Comparison of ENCODE assay signal across 15 mouse cellular contexts in the genomic region with DNA sequence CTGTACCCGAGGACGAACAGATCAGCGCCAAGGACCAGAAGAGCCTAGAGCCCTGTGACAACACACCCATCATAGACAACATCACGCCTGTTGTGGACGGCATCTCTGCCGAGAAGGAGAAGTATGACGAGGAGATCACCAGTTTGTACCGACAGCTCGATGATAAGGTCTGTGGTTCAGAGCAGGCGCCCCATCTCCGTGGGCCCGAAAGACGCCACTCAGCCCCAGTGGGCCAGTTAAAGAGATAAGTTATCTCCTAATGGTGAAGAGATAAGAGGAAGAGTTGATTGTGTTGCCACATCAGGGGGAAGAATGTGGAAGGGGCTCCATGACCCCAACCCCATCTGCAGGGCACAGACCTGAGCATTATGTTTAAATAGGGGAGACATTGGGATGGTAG.
A peak's percentile ranks its signal among the peaks of the same experiment; 100 is the strongest.
DNase-seq lines count a peak whose midpoint lies in the region; ATAC-seq and TF ChIP-seq lines count a peak whose summit lies in the region.
"Had no signal": no experiment of that assay in that cellular context is flagged by ENCODE, and none has a peak within 500 bp of the region (broad histone marks: within the 10 kb centered on the region; RNA-seq: fewer than 3 reads in every experiment).

No protein-coding gene starts in this region.

- 85% methylated on average over 13 of the region's 13 CpGs for WGBS in forebrain, embryonic 10.5 days
- 70% methylated on average over 13 of the region's 13 CpGs for WGBS in forebrain, postnatal 0 days
- WGBS in kidney, embryonic 15.5 days: 87% methylated on average over 13 of the region's 13 CpGs
- 78% methylated on average over 13 of the region's 13 CpGs for WGBS in hindbrain, embryonic 14.5 days
- WGBS in neural tube, embryonic 13.5 days: 72% methylated on average over 13 of the region's 13 CpGs

- no peak overlapping the region for H3K4me2 ChIP-seq in forebrain, postnatal 0 days (ENCODE audit: low read depth)
- no peak overlapping the region for H3K4me2 ChIP-seq in kidney, embryonic 15.5 days
- H3K4me2 ChIP-seq in hindbrain, embryonic 14.5 days (replicated peaks): no peak overlapping the region
- no peak overlapping the region for H3K4me2 ChIP-seq in neural tube, embryonic 13.5 days
- H3K4me2 ChIP-seq: embryonic facial prominence, embryonic 15.5 days; liver, embryonic 13.5 days had no signal

- H3K9ac ChIP-seq in forebrain, postnatal 0 days: no peak overlapping the region
- H3K9ac ChIP-seq in kidney, embryonic 15.5 days: no peak overlapping the region
- H3K9ac ChIP-seq in hindbrain, embryonic 14.5 days: no peak overlapping the region
- H3K9ac ChIP-seq in neural tube, embryonic 13.5 days: no peak overlapping the region
- H3K9ac ChIP-seq: embryonic facial prominence, embryonic 15.5 days; liver, embryonic 13.5 days had no signal

- peak overlapping the region; percentile 83 for H3K27ac ChIP-seq in forebrain, embryonic 10.5 days
- no peak overlapping the region for H3K27ac ChIP-seq in forebrain, postnatal 0 days (ENCODE audit: low read depth, low read length)
- H3K27ac ChIP-seq in kidney, embryonic 15.5 days: peak overlapping the region; percentile 70; the same call in 1 of the 2 replicates
- peak overlapping the region; percentile 85 for H3K27ac ChIP-seq in hindbrain, embryonic 14.5 days
- peak overlapping the region; percentile 18; the same call in 1 of the 2 replicates for H3K27ac ChIP-seq in neural tube, embryonic 13.5 days (replicated peaks)
- H3K27ac ChIP-seq: embryonic facial prominence, embryonic 15.5 days; liver, embryonic 13.5 days had no signal

- DNase-seq in forebrain, embryonic 10.5 days (ENCODE audit: extremely low spot score, low spot score): no peak
- no peak for DNase-seq in forebrain, postnatal 0 days
- DNase-seq in kidney, adult 18-20 months: no peak
- no peak for DNase-seq in hindbrain, embryonic 14.5 days (ENCODE audit: low spot score)
- DNase-seq in layer of hippocampus, adult 18-20 months (ENCODE audit: low spot score in 2 of 2): no peak
- DNase-seq: kidney, postnatal 10 days; left cerebral cortex, postnatal 4 days; liver, embryonic 13.5 days; lung, postnatal 10 days; thymus, adult 2 months had no signal

- TF ChIP-seq CTCF in forebrain, postnatal 0 days (IDR thresholded peaks at IDR 0.05; ENCODE audit: low read depth): no peak

- H3K9me3 ChIP-seq in forebrain, embryonic 10.5 days: no peaks in the 10 kb centered on the region
- no peaks in the 10 kb centered on the region for H3K9me3 ChIP-seq in forebrain, postnatal 0 days (ENCODE audit: low read length)
- no peaks in the 10 kb centered on the region for H3K9me3 ChIP-seq in kidney, embryonic 15.5 days (replicated peaks)
- H3K9me3 ChIP-seq in hindbrain, embryonic 14.5 days (ENCODE audit: control insufficient read depth, low read length): no peaks in the 10 kb centered on the region
- no peaks in the 10 kb centered on the region for H3K9me3 ChIP-seq in neural tube, embryonic 13.5 days
- H3K9me3 ChIP-seq: embryonic facial prominence, embryonic 15.5 days; liver, embryonic 13.5 days had no signal

- H3K4me3 ChIP-seq in forebrain, embryonic 10.5 days: no peak overlapping the region
- H3K4me3 ChIP-seq in forebrain, postnatal 0 days (ENCODE audit: low read depth, low read length): no peak overlapping the region
- H3K4me3 ChIP-seq in kidney, embryonic 15.5 days (replicated peaks): no peak overlapping the region
- H3K4me3 ChIP-seq in hindbrain, embryonic 14.5 days (replicated peaks; ENCODE audit: low read length): no peak overlapping the region
- no peak overlapping the region for H3K4me3 ChIP-seq in neural tube, embryonic 13.5 days
- H3K4me3 ChIP-seq: embryonic facial prominence, embryonic 15.5 days; liver, embryonic 13.5 days had no signal

- no peak for ATAC-seq in forebrain, postnatal 0 days
- ATAC-seq in kidney, embryonic 15.5 days (replicated peaks; ENCODE audit: low FRiP score): no peak
- no peak for ATAC-seq in hindbrain, embryonic 14.5 days (ENCODE audit: low FRiP score)
- no peak for ATAC-seq in neural tube, embryonic 13.5 days (ENCODE audit: low read depth)
- no peak for ATAC-seq in erythroblast, adult 5-6 weeks (replicated peaks; ENCODE audit: low FRiP score, poor library complexity, severe bottlenecking)
- ATAC-seq: Patski had no signal

- peaks cover 38% of the 10 kb centered on the region for H3K36me3 ChIP-seq in forebrain, embryonic 10.5 days (replicated peaks)
- peaks cover 28% of the 10 kb centered on the region for H3K36me3 ChIP-seq in forebrain, postnatal 0 days (ENCODE audit: insufficient read depth)
- H3K36me3 ChIP-seq in kidney, embryonic 15.5 days: no peaks in the 10 kb centered on the region
- H3K36me3 ChIP-seq in hindbrain, embryonic 14.5 days (replicated peaks; ENCODE audit: control insufficient read depth, insufficient read depth): peaks cover 31% of the 10 kb centered on the region
- peaks cover 32% of the 10 kb centered on the region for H3K36me3 ChIP-seq in neural tube, embryonic 13.5 days
- H3K36me3 ChIP-seq: embryonic facial prominence, embryonic 15.5 days; liver, embryonic 13.5 days had no signal

- H3K4me1 ChIP-seq in forebrain, embryonic 10.5 days: peaks cover 66% of the 10 kb centered on the region
- H3K4me1 ChIP-seq in forebrain, postnatal 0 days (ENCODE audit: insufficient read depth): peaks cover 19% of the 10 kb centered on the region; the same call in 1 of the 2 replicates
- peaks cover 47% of the 10 kb centered on the region for H3K4me1 ChIP-seq in kidney, embryonic 15.5 days
- peaks cover 55% of the 10 kb centered on the region for H3K4me1 ChIP-seq in hindbrain, embryonic 14.5 days (replicated peaks; ENCODE audit: control insufficient read depth, insufficient read depth, low read length)
- H3K4me1 ChIP-seq in neural tube, embryonic 13.5 days (replicated peaks): peaks cover 61% of the 10 kb centered on the region

- H3K27me3 ChIP-seq in forebrain, embryonic 10.5 days (ENCODE audit: poor library complexity, severe bottlenecking): peaks cover 11% of the 10 kb centered on the region
- no peaks in the 10 kb centered on the region for H3K27me3 ChIP-seq in forebrain, postnatal 0 days (ENCODE audit: insufficient read depth, low read length)
- H3K27me3 ChIP-seq in kidney, embryonic 15.5 days: no peaks in the 10 kb centered on the region
- no peaks in the 10 kb centered on the region for H3K27me3 ChIP-seq in hindbrain, embryonic 14.5 days (ENCODE audit: control insufficient read depth, insufficient read depth, low read length)
- H3K27me3 ChIP-seq in neural tube, embryonic 13.5 days: no peaks in the 10 kb centered on the region
- H3K27me3 ChIP-seq: embryonic facial prominence, embryonic 15.5 days; liver, embryonic 13.5 days; Patski had no signal
